In genomic region chr9:50664826-50665225, GRCm38 (mm10) we compare ENCODE assay signal across 24 mouse cellular contexts. TPM values are rescaled to one million over a fixed set of nuclear protein-coding genes. Genes with fewer than 3 reads are reported as not detected.
DNase-seq lines count a peak whose midpoint lies in the region; ATAC-seq and TF ChIP-seq lines count a peak whose summit lies in the region.
"Had no signal": no experiment of that assay in that cellular context is flagged by ENCODE, and none has a peak within 500 bp of the region (broad histone marks: within the 10 kb centered on the region; RNA-seq: fewer than 3 reads in every experiment).

No protein-coding gene starts in this region.

- peaks cover 5% of the 10 kb centered on the region; the same call in 1 of the 2 replicates for H3K4me1 ChIP-seq in heart, embryonic 16.5 days (ENCODE audit: control insufficient read depth, insufficient read depth, low read length)
- peaks cover 3% of the 10 kb centered on the region for H3K4me1 ChIP-seq in testis, adult 2 months (ENCODE audit: control insufficient read depth, insufficient read depth, low read length)
- 0 out of 2 replicates have a peak, but pooled peaks cover 5% of the 10 kb centered on the region for H3K4me1 ChIP-seq in liver, postnatal 0 days (ENCODE audit: insufficient read depth)

- H3K4me3 ChIP-seq in heart, embryonic 16.5 days (ENCODE audit: low read length) = no peak overlapping the region
- peak overlapping the region; percentile 10; the same call in 1 of the 2 replicates for H3K4me3 ChIP-seq in testis, adult 2 months (ENCODE audit: control insufficient read depth, low read depth, low read length)
- no peak overlapping the region for H3K4me3 ChIP-seq in liver, postnatal 0 days (ENCODE audit: low read depth, low read length)
- H3K4me3 ChIP-seq: embryonic facial prominence, embryonic 15.5 days; erythroblast, embryonic 14.5 days; forebrain, embryonic 10.5 days; heart, embryonic 13.5 days; hindbrain, embryonic 15.5 days had no signal

- no peak for TF ChIP-seq EP300 in liver, postnatal 0 days (IDR thresholded peaks at IDR 0.05; ENCODE audit: low read depth)

- H3K9me3 ChIP-seq in heart, embryonic 16.5 days (replicated peaks; ENCODE audit: control insufficient read depth, low read length) = no peaks in the 10 kb centered on the region
- no peaks in the 10 kb centered on the region for H3K9me3 ChIP-seq in liver, postnatal 0 days (ENCODE audit: low read length)
- H3K9me3 ChIP-seq: embryonic facial prominence, embryonic 15.5 days; forebrain, embryonic 10.5 days; heart, embryonic 13.5 days; hindbrain, embryonic 15.5 days had no signal

- intact Hi-C loops in heart, postnatal 36 days (cut with DNase I) = loop anchor here (10.0 kb wide), 1 partner anchor 220 kb away; no protein-coding TSS in a partner anchor

- H3K4me2 ChIP-seq in heart, embryonic 16.5 days (ENCODE audit: low read depth, low read length) = no peak overlapping the region
- no peak overlapping the region for H3K4me2 ChIP-seq in liver, postnatal 0 days (ENCODE audit: low read depth, low read length)
- H3K4me2 ChIP-seq: embryonic facial prominence, embryonic 15.5 days; heart, embryonic 13.5 days; hindbrain, embryonic 15.5 days had no signal

- no peak for DNase-seq in heart, postnatal 36 days
- DNase-seq in testis, postnatal 14 days (ENCODE audit: low spot score) = no peak
- peak; percentile 33 to 43 for DNase-seq in layer of hippocampus, adult 8-10 months (ENCODE audit: low spot score in 2 of 2)
- peak; percentile 16 for DNase-seq in telencephalon, adult 2 months (ENCODE audit: low read depth, low spot score)
- DNase-seq in c-Kit-positive CD71-positive TER-119-positive erythroid progenitor cells, embryonic 14.5 days (ENCODE audit: low spot score) = no peak
- DNase-seq in liver, postnatal 0 days = no peak
- DNase-seq: adrenal gland, postnatal 14 days; cerebellum, adult 11 months; cerebellum, adult 8-10 months; cerebellum, postnatal 14 days; embryo, embryonic 11 days; gastrocnemius, postnatal 10 days; heart, postnatal 14 days had no signal

- no peaks in the 10 kb centered on the region for H3K27me3 ChIP-seq in heart, embryonic 16.5 days (ENCODE audit: control insufficient read depth, insufficient read depth, low read length)
- no peaks in the 10 kb centered on the region for H3K27me3 ChIP-seq in testis, adult 2 months (ENCODE audit: control insufficient read depth, insufficient read depth, low read length)
- H3K27me3 ChIP-seq in liver, postnatal 0 days (ENCODE audit: insufficient read depth, low read length) = no peaks in the 10 kb centered on the region
- H3K27me3 ChIP-seq: CH12.LX; embryonic facial prominence, embryonic 15.5 days; heart, embryonic 13.5 days; hindbrain, embryonic 15.5 days; Patski had no signal

- H3K36me3 ChIP-seq in heart, embryonic 16.5 days (ENCODE audit: control insufficient read depth, insufficient read depth) = peaks cover 5% of the 10 kb centered on the region; the same call in 1 of the 2 replicates
- no peaks in the 10 kb centered on the region for H3K36me3 ChIP-seq in testis, adult 2 months (ENCODE audit: control insufficient read depth, insufficient read depth, low read length)
- no peaks in the 10 kb centered on the region for H3K36me3 ChIP-seq in liver, postnatal 0 days (replicated peaks; ENCODE audit: insufficient read depth, low read length)

- no peak for TF ChIP-seq CTCF in testis, adult 2 months (IDR thresholded peaks at IDR 0.05; ENCODE audit: control insufficient read depth, insufficient read depth, insufficient replicate concordance, low read depth, low read length)
- TF ChIP-seq CTCF in liver, postnatal 0 days (IDR thresholded peaks at IDR 0.05; ENCODE audit: low read depth) = no peak

- H3K9ac ChIP-seq in heart, embryonic 16.5 days (ENCODE audit: low read length) = no peak overlapping the region
- no peak overlapping the region for H3K9ac ChIP-seq in liver, postnatal 0 days (replicated peaks)
- H3K9ac ChIP-seq: embryonic facial prominence, embryonic 15.5 days; heart, embryonic 13.5 days; hindbrain, embryonic 15.5 days had no signal

- TF ChIP-seq POLR2A in testis, adult 2 months (IDR thresholded peaks at IDR 0.05; ENCODE audit: control insufficient read depth, low read depth, low read length) = no peak

- WGBS in heart, embryonic 16.5 days = 71% methylated on average over 5 of the region's 5 CpGs
- WGBS in liver, postnatal 0 days (ENCODE audit: insufficient replicate concordance) = 81% methylated on average over 5 of the region's 5 CpGs

- peak overlapping the region; percentile 20; the same call in 1 of the 2 replicates for H3K27ac ChIP-seq in heart, embryonic 16.5 days (ENCODE audit: low read length)
- no peak overlapping the region for H3K27ac ChIP-seq in testis, adult 2 months (ENCODE audit: control insufficient read depth, insufficient read depth, low read depth, low read length)
- no peak overlapping the region for H3K27ac ChIP-seq in liver, postnatal 0 days (ENCODE audit: low read depth)
- H3K27ac ChIP-seq: embryonic facial prominence, embryonic 15.5 days; forebrain, embryonic 10.5 days; heart, embryonic 13.5 days; hindbrain, embryonic 15.5 days had no signal

- no peak for ATAC-seq in heart, embryonic 16.5 days (replicated peaks; ENCODE audit: extremely low read depth, insufficient read depth, low FRiP score)
- ATAC-seq in liver, postnatal 0 days = no peak
- ATAC-seq: activated CD4-positive, CD25-positive, alpha-beta regulatory T cell, adult 4 months; forebrain, embryonic 14.5 days; Patski had no signal

RNA-seq across cellular contexts. Expression of gene Dlat, which starts 5.2 kb away (rescaled TPM):
- polyA plus RNA-seq in heart, embryonic 16.5 days (2015; fragmentation: Nextera tagmentation; extraction: Ambion mirVana) = 147 and 156 TPM in 2 replicates
- 100 to 1,000 TPM; 399 to 460 TPM for total RNA-seq in heart, postnatal 36 days (2021)
- 36.8 and 39.7 TPM in 2 replicates for polyA plus RNA-seq in testis, adult 2 months (2012; rRNA removed)
- 100 to 1,000 TPM; 117 to 138 (median 125) TPM for total RNA-seq in layer of hippocampus, adult 8-10 months (2022)
- 25.5 and 26.1 TPM in 2 replicates for polyA plus RNA-seq in liver, postnatal 0 days (2015; fragmentation: Nextera tagmentation; extraction: Ambion mirVana)

RNA-seq across cellular contexts. Expression of gene Nkapd1, which starts 47.6 kb away (rescaled TPM):
- polyA plus RNA-seq in heart, embryonic 16.5 days (2015; fragmentation: Nextera tagmentation; extraction: Ambion mirVana) = 12.1 and 13.0 TPM in 2 replicates
- 10 to 100 TPM; 13.0 to 16.5 TPM for total RNA-seq in heart, postnatal 36 days (2021)
- polyA plus RNA-seq in testis, adult 2 months (2012; rRNA removed) = 6.0 and 6.4 TPM in 2 replicates
- 10 to 100 TPM; 17.0 to 23.7 (median 19.5) TPM for total RNA-seq in layer of hippocampus, adult 8-10 months (2022)
- 8.3 and 9.2 TPM in 2 replicates for polyA plus RNA-seq in liver, postnatal 0 days (2015; fragmentation: Nextera tagmentation; extraction: Ambion mirVana)

RNA-seq across cellular contexts. Expression of gene Pih1d2, which starts 47.7 kb away (rescaled TPM):
- polyA plus RNA-seq in heart, embryonic 16.5 days (2015; fragmentation: Nextera tagmentation; extraction: Ambion mirVana) = 1.9 and 3.1 TPM in 2 replicates
- under 1 TPM in 1 of 2 experiments, not detected in 1; 0.65 TPM for total RNA-seq in heart, postnatal 36 days (2021)
- 38.2 and 40.3 TPM in 2 replicates for polyA plus RNA-seq in testis, adult 2 months (2012; rRNA removed)
- 1 to 10 TPM; 2.7 to 6.2 (median 5.7) TPM for total RNA-seq in layer of hippocampus, adult 8-10 months (2022)
- polyA plus RNA-seq in liver, postnatal 0 days (2015; fragmentation: Nextera tagmentation; extraction: Ambion mirVana) = 0.51 and 0.73 TPM in 2 replicates

Comparison
In these comparisons a context has a peak if more than half of its experiments do, and no peak if none do; other contexts are left out.
1. DNase-seq: peak in layer of hippocampus, adult 8-10 months (2 of 2) and telencephalon, adult 2 months (single experiment); none in heart, postnatal 36 days (0 of 2), testis, postnatal 14 days (single experiment), c-Kit-positive CD71-positive TER-119-positive erythroid progenitor cells, embryonic 14.5 days (single experiment) and liver, postnatal 0 days (single experiment).